Mouse (Mus musculus): ENCODE measurements at regions not wholly inside any gene's neighbourhood (a gene's known extent, or its start where the extent isn't known, plus 50 kb on each side); places are given as distances from the start of the nearest gene placed in this dataset.

- DNase-seq (ENCODE audit: low read depth, low spot score) = peak; percentile 12
Observed at GRCm38 (mm10) chr3:49200596-49200995, 556.5 kb downstream of the Pcdh18 start.

GRCm38 (mm10) chr3:49185555-49185954 lies 571.6 kb downstream of the Pcdh18 start:
- peak; percentile 81 for DNase-seq (ENCODE audit: low read depth, low spot score)
